Mouse (Mus musculus) frontal cortex, postnatal 10 days (tissue): ENCODE measurements around the gene Gys2.

Source experiments
- DNase-seq, 2 experiments: peaks; one replicate each; pipeline ENCODE4 v3.0.0; 2022; ENCODE audit warnings: low spot score in 2 of 2, mixed read lengths in 1 of 2

The Gys2 gene

GRCm38 (mm10) chr6:142377081-142377480, 95.8 kb downstream of the Gys2 start:
- no peak for DNase-seq
